Mouse (Mus musculus): Measurements from ENCODE around the gene Pappa2. TPM values are rescaled to one million over a fixed set of nuclear protein-coding genes. Genes with fewer than 3 reads are reported as not detected.

Gene Pappa2
- total RNA-seq, 1 experiment from 2014 or later: not detected

- ATAC-seq (replicated peaks in 1 of 2; ENCODE audit: insufficient read depth in 1 of 2, low FRiP score in 2 of 2, low TSS enrichment in 1 of 2, low read depth in 1 of 2, poor library complexity in 2 of 2, severe bottlenecking in 2 of 2): no peak
These were observed 59.8 kb downstream of the Pappa2 start for GRCm38 (mm10) chr1:158920451-158920850.

- ATAC-seq (replicated peaks in 1 of 2; ENCODE audit: insufficient read depth in 1 of 2, low FRiP score in 2 of 2, low TSS enrichment in 1 of 2, low read depth in 1 of 2, poor library complexity in 2 of 2, severe bottlenecking in 2 of 2): no peak
These were observed 61.4 kb downstream of the Pappa2 start for GRCm38 (mm10) chr1:158918890-158919289.

- no peak for ATAC-seq (replicated peaks in 1 of 2; ENCODE audit: insufficient read depth in 1 of 2, low FRiP score in 2 of 2, low TSS enrichment in 1 of 2, low read depth in 1 of 2, poor library complexity in 2 of 2, severe bottlenecking in 2 of 2)
These were observed 63.2 kb downstream of the Pappa2 start for GRCm38 (mm10) chr1:158917067-158917466.

GRCm38 (mm10) chr1:158915592-158915991 lies 64.7 kb downstream of the Pappa2 start:
- no peak for ATAC-seq (replicated peaks in 1 of 2; ENCODE audit: insufficient read depth in 1 of 2, low FRiP score in 2 of 2, low TSS enrichment in 1 of 2, low read depth in 1 of 2, poor library complexity in 2 of 2, severe bottlenecking in 2 of 2)

GRCm38 (mm10) chr1:158910661-158911060 lies 69.6 kb downstream of the Pappa2 start:
- ATAC-seq (replicated peaks in 1 of 2; ENCODE audit: insufficient read depth in 1 of 2, low FRiP score in 2 of 2, low TSS enrichment in 1 of 2, low read depth in 1 of 2, poor library complexity in 2 of 2, severe bottlenecking in 2 of 2): no peak

GRCm38 (mm10) chr1:158897339-158897738 lies 83.0 kb downstream of the Pappa2 start:
- no peak for ATAC-seq (replicated peaks in 1 of 2; ENCODE audit: insufficient read depth in 1 of 2, low FRiP score in 2 of 2, low TSS enrichment in 1 of 2, low read depth in 1 of 2, poor library complexity in 2 of 2, severe bottlenecking in 2 of 2)

GRCm38 (mm10) chr1:158894441-158894840 lies 85.8 kb downstream of the Pappa2 start:
- no peak for ATAC-seq (replicated peaks in 1 of 2; ENCODE audit: insufficient read depth in 1 of 2, low FRiP score in 2 of 2, low TSS enrichment in 1 of 2, low read depth in 1 of 2, poor library complexity in 2 of 2, severe bottlenecking in 2 of 2)

- ATAC-seq (replicated peaks in 1 of 2; ENCODE audit: insufficient read depth in 1 of 2, low FRiP score in 2 of 2, low TSS enrichment in 1 of 2, low read depth in 1 of 2, poor library complexity in 2 of 2, severe bottlenecking in 2 of 2): no peak
These were observed 104.8 kb downstream of the Pappa2 start for GRCm38 (mm10) chr1:158875487-158875886.

- ATAC-seq (replicated peaks in 1 of 2; ENCODE audit: insufficient read depth in 1 of 2, low FRiP score in 2 of 2, low TSS enrichment in 1 of 2, low read depth in 1 of 2, poor library complexity in 2 of 2, severe bottlenecking in 2 of 2): peak; percentile 21 to 66; a peak in 3 of 4 replicates
These were observed 105.7 kb downstream of the Pappa2 start for GRCm38 (mm10) chr1:158874552-158875077.

- ATAC-seq (replicated peaks in 1 of 2; ENCODE audit: insufficient read depth in 1 of 2, low FRiP score in 2 of 2, low TSS enrichment in 1 of 2, low read depth in 1 of 2, poor library complexity in 2 of 2, severe bottlenecking in 2 of 2): no peak
These were observed 106.7 kb downstream of the Pappa2 start for GRCm38 (mm10) chr1:158873631-158874030.

- no peak for ATAC-seq (replicated peaks in 1 of 2; ENCODE audit: insufficient read depth in 1 of 2, low FRiP score in 2 of 2, low TSS enrichment in 1 of 2, low read depth in 1 of 2, poor library complexity in 2 of 2, severe bottlenecking in 2 of 2)
These were observed 108.9 kb downstream of the Pappa2 start for GRCm38 (mm10) chr1:158871401-158871800.

GRCm38 (mm10) chr1:158860190-158860589 lies 120.1 kb downstream of the Pappa2 start:
- ATAC-seq (replicated peaks in 1 of 2; ENCODE audit: insufficient read depth in 1 of 2, low FRiP score in 2 of 2, low TSS enrichment in 1 of 2, low read depth in 1 of 2, poor library complexity in 2 of 2, severe bottlenecking in 2 of 2): no peak

- ATAC-seq (replicated peaks in 1 of 2; ENCODE audit: insufficient read depth in 1 of 2, low FRiP score in 2 of 2, low TSS enrichment in 1 of 2, low read depth in 1 of 2, poor library complexity in 2 of 2, severe bottlenecking in 2 of 2): peak in 1 of 2 experiments; percentile 49; a peak in 2 of 4 replicates
These were observed 126.1 kb downstream of the Pappa2 start for GRCm38 (mm10) chr1:158853936-158854882.

GRCm38 (mm10) chr1:158852836-158853567 lies 127.3 kb downstream of the Pappa2 start:
- ATAC-seq (replicated peaks in 1 of 2; ENCODE audit: insufficient read depth in 1 of 2, low FRiP score in 2 of 2, low TSS enrichment in 1 of 2, low read depth in 1 of 2, poor library complexity in 2 of 2, severe bottlenecking in 2 of 2): no peak

- no peak for ATAC-seq (replicated peaks in 1 of 2; ENCODE audit: insufficient read depth in 1 of 2, low FRiP score in 2 of 2, low TSS enrichment in 1 of 2, low read depth in 1 of 2, poor library complexity in 2 of 2, severe bottlenecking in 2 of 2)
These were observed 129.8 kb downstream of the Pappa2 start for GRCm38 (mm10) chr1:158850459-158850858.

- ATAC-seq (replicated peaks in 1 of 2; ENCODE audit: insufficient read depth in 1 of 2, low FRiP score in 2 of 2, low TSS enrichment in 1 of 2, low read depth in 1 of 2, poor library complexity in 2 of 2, severe bottlenecking in 2 of 2): no peak; a peak in 1 of 4 replicates
These were observed 135.7 kb downstream of the Pappa2 start for GRCm38 (mm10) chr1:158844604-158845003.

GRCm38 (mm10) chr1:158837151-158837550 lies 143.1 kb downstream of the Pappa2 start:
- no peak for ATAC-seq (replicated peaks in 1 of 2; ENCODE audit: insufficient read depth in 1 of 2, low FRiP score in 2 of 2, low TSS enrichment in 1 of 2, low read depth in 1 of 2, poor library complexity in 2 of 2, severe bottlenecking in 2 of 2)

- no peak for ATAC-seq (replicated peaks in 1 of 2; ENCODE audit: insufficient read depth in 1 of 2, low FRiP score in 2 of 2, low TSS enrichment in 1 of 2, low read depth in 1 of 2, poor library complexity in 2 of 2, severe bottlenecking in 2 of 2)
These were observed 150.1 kb downstream of the Pappa2 start for GRCm38 (mm10) chr1:158830152-158830551.

Data from hematopoietic stem cell, adult 5-6 weeks (primary cell).